Mouse (Mus musculus) lung, adult 2 months (tissue): ENCODE measurements at regions not wholly inside any gene's neighbourhood (a gene's known extent, or its start where the extent isn't known, plus 50 kb on each side); places are given as distances from the start of the nearest gene placed in this dataset.
"Not testable (repeated sequence)": the region's sequence is repeated elsewhere in the genome, so short reads cannot be mapped to it uniquely, and the experiment has no call there.

Experiments
- CTCF ChIP-seq: fragments of 200-500 bp; IDR thresholded peaks from 2 replicates; pipeline ENCODE4 v1.5.1; 2011; ENCODE audit warnings: mild to moderate bottlenecking, low read length, control low read depth; ENCODE audit not compliant: insufficient read depth
- POLR2A ChIP-seq: fragments of 200-500 bp; IDR thresholded peaks from 2 replicates; pipeline ENCODE4 v1.6.1; 2011; ENCODE audit warnings: low read depth, mild to moderate bottlenecking, control low read depth, low read length, borderline replicate concordance; ENCODE audit errors: extremely low read depth

GRCm38 (mm10) chr17:82922986-82923385 lies 292.1 kb upstream of the Pkdcc start:
- not testable (repeated sequence) for TF ChIP-seq POLR2A, CTCF
